Mouse (Mus musculus) ovary, postnatal 10 days (tissue): ENCODE results near the gene Wapl.

Experiments
- DNase-seq: peaks from one replicate; pipeline ENCODE4 v3.0.0; 2022; ENCODE audit warnings: low spot score

Gene Wapl

DNA sequence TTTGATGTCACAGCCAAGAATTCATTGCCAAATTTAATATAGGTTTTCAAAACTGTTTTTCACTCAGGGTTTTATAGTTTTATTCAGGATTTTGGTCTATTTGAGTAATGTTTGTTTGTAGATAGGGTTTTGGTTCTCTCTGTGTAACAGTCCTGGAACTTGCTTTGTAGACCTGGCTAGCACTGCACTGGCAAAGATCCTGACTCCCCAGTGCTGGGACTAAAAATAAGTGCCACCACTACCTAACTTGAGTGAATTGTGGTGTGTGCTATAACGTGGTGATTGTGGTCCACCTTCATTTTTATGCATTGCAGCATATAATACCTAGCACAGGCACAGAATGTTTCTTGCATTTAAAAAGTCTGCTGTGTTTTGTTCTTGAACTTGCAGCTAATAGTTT lies 23.6 kb downstream of the Wapl start:
- DNase-seq = no peak

DNA sequence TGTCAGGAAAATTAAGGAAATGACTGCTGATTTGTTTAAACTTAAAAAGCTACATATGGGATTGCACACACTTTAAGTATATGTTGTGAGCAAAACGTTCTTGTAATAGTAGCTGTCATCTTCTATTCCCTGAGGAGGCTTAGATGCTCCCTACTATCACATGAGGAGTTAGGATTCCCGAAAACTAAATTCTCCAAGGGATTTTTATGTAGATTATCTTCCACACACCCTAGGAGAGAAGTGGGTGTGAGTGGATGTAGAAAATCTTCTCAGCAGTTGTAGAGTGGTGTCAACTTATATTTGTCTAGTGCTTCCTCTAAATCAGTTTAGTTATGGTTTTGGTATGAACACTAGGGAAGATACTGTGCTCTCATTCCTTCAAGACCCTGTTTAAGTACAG lies 36.5 kb downstream of the Wapl start:
- no peak for DNase-seq

DNA sequence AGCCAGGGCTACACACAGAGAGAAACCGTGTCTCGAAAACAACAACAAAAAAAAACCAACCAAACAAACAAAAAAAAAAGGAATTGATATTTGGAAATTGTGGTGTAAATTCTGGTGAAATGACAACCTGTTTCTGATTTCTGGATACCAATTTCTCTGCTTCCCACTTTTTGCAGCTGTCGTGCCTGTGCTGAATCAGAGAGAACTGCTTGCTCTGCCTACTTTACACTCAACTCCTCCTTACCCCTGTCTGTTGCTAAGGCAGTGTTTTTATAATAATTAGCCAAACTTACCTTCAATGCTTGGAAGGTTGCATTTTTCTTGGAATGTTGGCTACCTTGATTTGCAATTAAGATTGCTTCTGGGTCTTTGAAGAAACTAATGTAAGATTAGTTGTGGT lies 38.3 kb downstream of the Wapl start:
- DNase-seq = no peak

DNA sequence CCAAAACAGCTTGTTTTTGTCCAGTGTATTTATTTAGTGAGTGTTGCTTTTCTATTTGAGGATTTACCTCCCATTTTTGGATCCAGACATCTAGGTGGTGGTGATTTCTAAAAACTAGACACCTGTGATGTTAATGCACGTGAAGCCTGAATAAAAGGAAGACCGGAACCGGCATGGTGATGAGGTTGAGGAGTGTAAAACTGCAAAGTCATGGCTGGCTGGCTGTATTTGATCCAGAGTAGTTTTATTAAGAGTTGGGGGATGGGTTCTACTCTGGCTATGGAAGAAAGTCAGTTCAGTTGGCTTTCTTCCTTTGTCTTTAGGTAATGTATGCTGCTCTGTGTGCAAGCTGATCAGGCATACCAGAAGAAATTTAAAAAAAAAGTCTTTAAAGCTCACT lies 39.1 kb downstream of the Wapl start:
- no peak for DNase-seq

DNA sequence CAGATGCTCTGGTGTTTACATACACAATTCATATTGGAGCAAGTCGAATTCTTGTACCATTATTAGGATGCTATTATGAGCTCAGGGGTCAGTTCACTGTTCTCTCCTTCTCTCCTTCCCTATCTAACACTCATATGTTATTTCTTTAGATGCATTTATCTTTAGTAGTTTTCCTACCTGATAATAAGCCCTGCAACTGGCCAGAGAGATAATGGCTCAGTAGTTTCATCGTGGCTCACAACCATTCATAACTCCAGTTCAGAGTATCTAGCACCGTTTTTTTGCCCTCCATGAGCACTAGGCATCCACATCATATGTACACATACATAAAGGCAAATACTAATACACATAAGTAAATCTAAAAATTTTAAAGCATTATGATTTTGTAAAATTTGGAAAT lies 44.4 kb downstream of the Wapl start:
- DNase-seq = no peak

DNA sequence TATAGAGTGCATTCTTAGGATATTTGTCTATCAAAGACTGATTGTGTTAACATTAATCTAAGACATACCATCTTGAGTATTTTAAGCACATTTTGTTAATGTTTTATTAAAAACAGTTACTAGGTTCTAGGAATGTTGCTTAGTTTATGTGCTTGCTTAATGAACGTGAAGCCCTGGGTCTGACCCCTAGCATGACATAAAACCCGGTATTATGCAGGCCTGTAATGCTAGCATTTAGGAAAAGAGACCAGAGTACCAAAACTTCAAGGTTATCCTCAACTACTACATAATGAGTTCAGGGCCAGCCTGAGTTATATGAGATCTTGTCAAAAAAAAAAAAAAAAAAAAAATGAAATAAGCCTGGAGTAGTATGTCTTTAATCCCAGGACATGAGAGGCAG lies 54.0 kb downstream of the Wapl start:
- no peak for DNase-seq

DNA sequence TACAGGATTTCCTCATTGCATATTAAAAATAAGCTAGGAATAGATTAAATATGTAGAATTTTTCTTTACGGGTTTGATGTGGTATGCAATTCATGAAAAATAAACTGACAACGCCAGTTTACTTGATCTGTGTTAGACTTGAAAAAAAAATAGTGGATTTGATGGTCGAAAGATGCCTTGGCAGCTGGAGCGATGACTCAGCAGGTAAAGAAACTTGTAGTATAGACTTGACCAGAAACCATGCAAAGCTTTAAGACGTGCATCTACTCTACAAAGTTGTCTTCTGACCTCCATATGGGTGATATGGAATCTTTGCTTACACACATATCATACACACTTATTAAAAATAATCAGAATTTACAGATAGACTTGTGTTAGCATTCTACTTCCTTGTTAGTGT lies 61.7 kb downstream of the Wapl start:
- no peak for DNase-seq

DNA sequence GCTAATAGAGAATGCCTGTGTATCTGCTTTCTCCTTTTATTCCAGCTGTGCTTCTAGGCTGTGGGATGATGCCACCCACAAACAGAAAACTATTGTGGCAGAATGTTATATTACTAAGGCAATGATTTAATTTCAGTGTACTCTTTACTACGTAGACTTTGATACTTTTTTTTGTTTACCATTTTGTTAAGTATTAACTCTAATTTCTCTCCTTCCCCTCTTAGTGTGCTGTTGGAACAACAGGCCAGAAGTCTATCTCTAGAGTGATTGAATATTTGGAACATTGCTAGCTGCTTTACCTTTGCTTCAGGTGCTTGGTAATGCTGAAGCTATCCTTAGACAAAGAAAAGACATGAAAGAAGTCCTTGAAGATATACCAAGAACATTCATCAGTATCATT lies 71.7 kb downstream of the Wapl start:
- DNase-seq = no peak

DNA sequence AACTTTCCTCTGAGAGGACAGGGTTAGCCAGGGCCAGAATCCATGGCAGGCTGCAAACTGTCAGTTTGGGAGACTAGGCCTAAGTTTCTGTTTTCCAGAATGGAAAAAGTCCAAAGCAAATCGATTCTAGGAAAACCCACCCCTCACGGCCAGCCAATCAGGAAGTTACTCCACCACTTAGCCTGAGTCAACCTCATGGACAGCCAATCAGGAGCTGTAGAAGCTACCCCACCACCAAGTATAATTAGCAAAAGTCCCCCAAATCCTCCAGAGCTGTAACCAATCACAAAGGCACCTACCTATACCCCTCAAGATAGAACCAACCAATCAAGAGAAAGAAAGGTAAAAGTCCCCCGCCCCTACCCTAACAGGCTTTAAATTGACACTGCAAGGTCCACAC lies 82.0 kb downstream of the Wapl start:
- no peak for DNase-seq

DNA sequence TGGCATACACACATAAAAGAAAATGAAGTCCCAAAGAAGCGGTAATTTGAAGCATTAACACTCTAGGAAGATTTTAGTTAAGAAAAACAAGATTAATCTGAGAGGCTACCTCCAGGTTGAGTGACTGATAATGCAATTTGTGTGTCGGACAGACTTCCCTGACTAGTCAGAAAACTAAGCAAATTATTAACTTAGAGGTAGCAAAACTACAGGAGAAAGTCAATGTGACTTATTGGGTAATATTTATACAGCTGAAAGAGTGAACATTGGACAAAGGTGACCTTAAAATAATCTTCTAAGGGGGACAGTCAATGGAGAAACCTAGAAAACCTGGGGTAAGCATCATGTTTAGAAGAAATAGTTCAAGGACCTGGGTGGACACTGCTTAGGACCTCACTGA lies 86.2 kb downstream of the Wapl start:
- DNase-seq = no peak

DNA sequence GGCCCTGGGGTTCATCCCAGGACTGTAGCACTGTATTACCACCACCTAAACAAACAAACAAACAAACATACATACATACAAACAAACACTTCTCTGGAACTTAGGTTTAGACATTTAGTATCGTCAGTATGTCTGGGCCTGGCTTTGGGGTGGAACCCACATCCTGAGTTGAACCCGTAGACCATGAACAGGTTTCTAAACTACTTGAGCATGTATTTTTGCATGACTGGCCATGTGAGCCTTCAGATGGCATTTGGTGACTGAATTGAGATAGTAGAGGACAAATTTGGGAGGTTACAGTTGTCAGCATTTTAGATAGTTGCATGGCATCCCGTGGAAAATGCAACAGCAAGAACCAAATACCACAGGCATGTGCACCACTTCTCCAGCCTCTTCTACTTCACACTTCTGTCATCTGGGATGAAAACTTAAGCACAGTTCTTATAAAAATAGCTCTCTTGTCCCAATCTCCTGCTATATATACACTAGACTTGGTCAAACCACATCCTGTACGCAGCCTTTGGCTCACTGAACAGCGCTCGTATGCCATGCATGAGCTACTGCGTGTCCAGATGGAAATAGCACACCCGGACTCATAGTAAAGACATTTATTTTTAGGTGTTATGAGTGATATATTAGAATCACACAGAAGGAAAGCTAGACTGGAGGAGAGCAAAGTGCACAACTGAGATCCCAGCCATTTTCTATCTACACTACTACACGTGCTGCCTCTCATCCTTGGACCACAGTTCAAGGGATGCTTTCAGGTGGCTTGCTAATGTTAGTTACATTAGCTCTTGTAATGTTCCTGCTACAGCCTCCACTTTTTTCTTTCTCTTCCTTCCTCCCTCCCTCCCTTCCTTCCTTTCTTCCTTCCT lies 87.6 kb downstream of the Wapl start:
- no peak for DNase-seq

DNA sequence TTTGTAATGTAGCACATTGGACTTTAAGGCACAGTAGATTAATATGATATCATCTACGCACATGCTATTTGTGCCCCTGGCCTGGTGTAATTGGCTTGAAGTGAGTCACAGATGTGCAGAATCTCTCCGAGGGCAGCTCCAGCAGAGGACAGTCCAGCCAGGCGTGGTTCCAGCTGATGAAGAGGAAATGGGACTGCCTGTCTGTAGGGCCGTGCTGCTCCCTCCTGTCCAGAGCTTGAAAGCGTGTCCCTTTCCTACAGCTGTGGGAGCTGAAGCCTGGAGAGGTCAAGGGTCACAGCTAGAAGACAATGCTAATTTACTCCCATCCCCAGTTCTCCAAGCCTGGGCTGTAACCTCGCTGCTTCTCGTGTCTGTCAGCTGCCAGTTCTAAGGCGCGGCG lies 89.0 kb downstream of the Wapl start:
- DNase-seq = no peak

DNA sequence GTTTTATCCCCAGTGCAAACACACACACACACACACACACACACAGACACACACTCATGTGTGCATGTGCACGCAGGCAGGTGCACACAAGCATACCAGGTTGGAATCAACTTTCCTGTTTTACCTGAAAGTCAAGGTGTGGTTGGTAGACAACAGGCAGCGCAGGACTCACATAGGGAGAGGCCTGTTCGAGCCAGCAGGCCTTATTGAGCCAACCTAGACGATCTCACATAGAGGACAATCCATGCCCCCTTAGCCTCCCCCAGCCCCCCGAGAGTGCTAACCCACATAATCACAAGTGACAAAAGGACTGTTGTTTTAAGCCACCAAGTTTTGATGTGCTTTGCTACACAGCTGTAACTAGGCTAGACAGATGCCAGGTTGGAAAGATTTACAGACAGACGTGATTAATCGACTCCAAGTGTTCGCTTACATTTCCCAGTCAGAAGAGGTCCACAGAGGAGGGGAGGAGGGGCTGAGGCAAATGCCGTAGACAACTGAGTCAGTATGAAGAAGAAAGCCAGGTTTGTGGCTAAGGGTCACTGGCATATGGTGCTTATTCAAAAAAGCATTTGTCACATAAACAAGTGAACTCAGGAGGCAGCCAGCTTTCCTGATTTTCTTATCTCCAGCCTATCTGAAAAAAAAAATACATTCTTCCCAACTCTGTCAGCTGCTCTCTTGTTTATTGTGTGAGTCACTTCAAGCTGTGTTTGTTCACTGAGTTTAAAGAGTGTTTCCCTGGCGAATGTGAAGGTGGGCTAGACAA lies 90.2 kb downstream of the Wapl start:
- no peak for DNase-seq

DNA sequence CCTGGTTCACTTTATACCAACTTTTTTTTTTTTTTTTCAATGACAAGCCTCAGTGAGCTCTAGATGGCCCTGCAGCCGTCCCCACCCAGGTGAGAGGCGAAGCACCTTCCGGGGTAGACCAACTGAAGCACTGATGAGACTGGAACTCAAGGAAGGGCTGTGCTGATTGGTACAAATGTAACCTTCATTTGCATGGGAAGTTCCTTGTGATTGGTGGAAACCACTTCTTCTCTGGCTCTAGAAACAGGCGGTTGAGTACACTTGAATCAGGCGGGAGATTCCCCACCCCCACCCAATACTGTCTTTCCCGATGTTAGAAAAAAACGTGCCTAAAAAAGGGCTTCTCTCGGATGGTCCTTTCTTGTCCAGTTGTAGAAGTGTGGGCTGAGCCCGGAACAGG lies 91.2 kb downstream of the Wapl start:
- DNase-seq = no peak

DNA sequence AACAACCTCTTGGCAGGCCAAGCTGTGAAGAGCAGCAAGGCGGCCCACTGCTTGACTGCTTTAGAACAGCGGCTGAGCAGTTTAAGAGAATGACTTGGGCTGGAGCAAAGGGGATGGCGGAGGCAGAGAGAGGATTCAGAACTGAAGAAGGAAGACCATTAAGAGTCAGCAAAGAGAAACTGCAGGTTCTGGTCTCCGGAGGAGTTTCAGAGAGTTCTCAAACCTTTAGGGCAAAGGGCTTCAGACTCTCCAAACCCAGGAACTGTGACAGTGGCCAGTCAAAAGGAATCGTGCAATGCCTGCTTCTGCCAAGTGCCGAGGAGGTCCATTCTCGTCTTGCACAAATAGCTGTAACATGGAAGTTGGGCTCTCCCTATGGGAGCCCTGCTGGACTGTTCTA lies 91.7 kb downstream of the Wapl start:
- DNase-seq = no peak

DNA sequence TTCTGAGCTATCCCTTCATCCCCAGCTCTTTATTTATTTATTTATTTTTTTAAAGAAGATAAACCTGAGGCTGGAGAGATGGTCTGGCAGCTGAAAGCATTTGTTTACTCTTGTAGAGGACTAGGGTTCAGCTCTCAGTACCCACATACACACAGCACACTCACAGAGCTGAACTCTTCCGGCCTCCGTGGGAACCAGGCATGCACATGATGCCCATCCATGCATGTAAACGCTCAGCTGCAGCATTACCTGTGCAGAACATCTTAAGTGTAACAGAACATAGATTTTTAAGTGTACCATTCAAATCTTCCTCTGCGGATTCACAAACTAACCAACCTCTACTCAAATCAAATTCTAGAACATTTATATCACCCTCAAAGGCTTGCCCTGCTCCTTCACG lies 92.5 kb downstream of the Wapl start:
- no peak for DNase-seq

DNA sequence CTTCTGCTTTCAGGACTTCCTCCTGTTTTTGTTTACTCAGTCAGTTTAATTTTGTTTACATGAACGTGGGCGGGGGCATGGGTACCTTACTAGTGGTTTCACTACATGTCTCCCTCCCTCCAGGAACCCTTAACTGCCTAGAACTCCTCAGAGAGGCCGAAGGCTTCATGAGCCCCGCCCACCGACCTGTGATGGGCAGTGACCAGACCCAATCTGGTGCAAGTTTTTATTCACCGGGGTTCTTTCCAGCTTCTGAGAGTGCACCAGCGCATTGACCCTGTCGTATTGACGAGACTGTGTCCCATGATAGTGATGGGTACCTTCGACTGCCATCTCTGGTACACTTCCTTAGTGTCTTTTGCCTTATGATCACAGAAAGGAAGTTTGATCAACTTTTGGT lies 94.6 kb downstream of the Wapl start:
- peak; percentile 29 for DNase-seq

DNA sequence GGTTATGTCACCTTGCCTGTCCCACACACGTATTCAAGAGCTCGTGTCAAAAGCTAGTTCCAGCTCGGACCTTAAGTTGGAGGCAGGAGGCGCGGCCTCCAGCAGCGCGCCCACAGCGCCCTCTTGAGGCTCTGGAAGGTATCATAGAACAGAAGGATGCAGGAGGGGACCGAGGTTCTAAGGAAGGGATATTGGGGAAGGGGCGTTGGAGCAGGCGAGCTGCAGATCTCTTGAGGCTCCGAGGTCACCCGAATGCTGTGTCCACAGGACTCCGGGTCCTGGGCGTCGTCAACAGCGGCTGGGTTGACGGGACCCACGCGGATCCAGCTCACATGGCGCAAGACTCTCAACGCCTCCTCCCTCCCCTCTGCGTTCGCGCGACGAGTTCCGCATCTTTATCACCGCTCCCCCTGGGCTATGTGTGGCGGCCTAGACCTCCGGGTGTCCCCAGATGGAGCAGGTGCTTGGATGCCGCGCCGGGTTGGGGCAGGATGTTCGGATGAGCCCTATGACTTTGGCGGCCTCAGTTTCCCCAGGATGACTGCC lies 95.4 kb downstream of the Wapl start:
- peak; percentile 44 for DNase-seq

DNA sequence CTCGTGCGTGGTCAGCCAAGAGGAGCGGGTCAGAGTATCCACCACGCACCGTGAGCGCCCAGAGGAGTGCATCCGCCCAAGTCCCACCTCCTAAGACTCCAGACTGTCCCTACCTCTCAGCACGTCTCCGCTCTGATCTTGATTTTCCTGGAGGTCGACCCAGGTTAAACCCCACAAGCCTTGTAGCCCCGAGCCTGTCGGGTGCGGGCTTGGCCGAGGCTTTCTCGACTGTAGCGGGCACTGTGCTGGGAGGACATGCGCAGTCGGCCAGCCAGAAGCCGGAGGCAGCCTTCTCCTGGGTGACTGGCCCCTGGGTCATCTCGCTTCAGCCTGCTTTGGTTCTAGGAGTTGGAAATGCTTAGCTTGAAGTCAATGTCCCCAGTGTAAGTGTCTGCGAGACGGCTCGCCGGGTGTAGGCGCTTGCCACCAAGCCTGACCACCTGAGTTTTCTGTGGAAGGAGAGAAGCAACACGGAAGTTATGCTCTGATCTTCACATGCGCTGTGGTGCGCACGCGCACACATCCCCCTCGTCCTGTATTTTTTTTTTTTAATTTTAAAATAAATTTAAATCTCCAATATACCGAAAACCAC lies 95.9 kb downstream of the Wapl start:
- DNase-seq = no peak

DNA sequence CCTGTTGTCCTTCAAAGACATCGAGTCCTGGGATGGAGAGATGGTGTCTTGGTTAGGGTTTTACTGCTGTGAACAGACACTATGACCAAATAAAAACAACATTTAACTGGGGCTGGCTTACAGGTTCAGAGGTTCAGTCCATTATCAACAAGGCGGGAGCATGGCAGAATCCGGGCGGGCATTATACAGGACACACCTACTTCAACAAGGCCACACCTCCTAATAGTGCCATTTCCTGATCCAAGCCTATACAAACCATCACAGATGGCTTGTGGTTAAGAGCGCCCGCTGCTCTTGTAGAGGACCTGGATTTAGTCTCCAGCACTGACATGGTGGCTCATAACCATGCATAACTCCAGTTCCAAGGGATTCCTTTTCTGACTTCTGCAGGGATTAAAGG lies 96.7 kb downstream of the Wapl start:
- no peak for DNase-seq

DNA sequence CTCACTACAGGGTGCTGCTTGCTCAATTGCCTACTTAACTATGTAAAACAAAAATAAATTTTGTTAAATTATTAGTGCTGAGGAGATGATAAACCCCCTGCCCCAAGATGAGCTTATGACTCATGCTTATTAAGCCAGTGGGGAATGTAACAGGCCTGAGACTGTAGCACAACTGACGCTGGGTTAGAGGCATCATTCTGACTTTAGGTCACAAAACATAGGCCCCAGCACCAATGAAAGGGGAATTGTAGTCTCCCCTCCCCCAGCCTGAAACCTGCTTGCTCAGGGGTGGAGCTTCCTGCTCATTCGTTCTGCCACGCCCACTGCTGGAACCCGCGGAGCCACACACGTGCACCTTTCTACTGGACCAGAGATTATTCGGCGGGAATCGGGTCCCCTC lies 97.9 kb downstream of the Wapl start:
- DNase-seq = no peak

DNA sequence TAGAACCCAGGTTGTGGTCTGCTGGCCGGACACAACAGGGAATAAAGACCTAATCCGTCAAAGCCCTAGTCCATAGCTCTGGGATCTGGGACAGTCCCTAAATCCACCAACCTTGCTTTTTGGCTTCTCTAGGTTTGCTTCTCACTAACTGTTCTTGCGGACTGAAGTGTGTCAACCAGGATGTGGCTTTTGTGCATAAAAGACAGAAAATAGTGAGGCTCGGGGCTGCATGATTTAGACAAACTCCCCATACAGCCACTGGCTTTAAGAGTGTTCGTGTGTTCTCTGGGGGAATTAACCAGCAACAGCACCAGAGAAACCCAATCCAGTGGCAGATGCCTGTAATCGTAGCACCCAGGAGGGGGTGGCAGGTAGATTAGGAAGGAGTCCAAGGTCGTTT lies 98.4 kb downstream of the Wapl start:
- DNase-seq = no peak

DNA sequence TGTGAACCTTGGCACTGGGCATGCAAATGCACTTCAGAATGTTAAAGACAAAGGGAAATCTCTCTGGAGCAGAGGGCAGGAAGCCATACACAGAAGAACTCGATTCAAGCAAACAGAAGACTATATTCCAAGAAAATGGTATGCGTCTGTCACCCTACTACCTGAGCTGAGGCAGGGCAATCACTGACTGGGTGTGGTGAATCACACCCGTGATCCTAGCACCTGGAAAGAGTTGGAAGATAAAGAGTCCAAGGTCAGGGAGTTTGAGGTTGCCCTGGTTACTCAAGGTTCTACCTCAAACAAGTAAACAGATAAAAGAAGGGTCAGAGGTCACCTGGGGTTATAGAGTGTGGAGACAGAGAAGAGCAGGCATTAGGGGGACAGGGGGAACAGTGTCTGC lies 100.0 kb downstream of the Wapl start:
- DNase-seq = no peak
